Mouse (Mus musculus) liver, embryonic 14.5 days (tissue): ENCODE data around the gene Mgea5. TPM values are rescaled to one million over a fixed set of nuclear protein-coding genes. Genes with fewer than 3 reads are reported as not detected.

Experiments
- ATAC-seq: fragments of 200-750 bp; cut with Nextera tagmentation; 2 replicates; pipeline ENCODE4 v1.8.0; 2017; ENCODE audit warnings: moderate number of reproducible peaks, mild to moderate bottlenecking, moderate library complexity; ENCODE audit not compliant: insufficient read depth
- DNase-seq, 3 experiments: peaks; one replicate each; pipeline ENCODE4 v3.0.0-alpha.2; 2012 to 2013; ENCODE audit warnings: low read depth in 3 of 3, low spot score in 3 of 3
- H3K27ac ChIP-seq: fragments of 300-500 bp; sonication (generic); 2 replicates; pipeline ENCODE4 v1.5.1; 2014; ENCODE audit warnings: moderate library complexity, mild to moderate bottlenecking, control low read depth, inconsistent platforms
- H3K27me3 ChIP-seq: fragments of 300-500 bp; sonication (generic); 2 replicates; pipeline ENCODE4 v1.6.1; 2014; ENCODE audit warnings: mild to moderate bottlenecking, low read length, moderate library complexity; ENCODE audit not compliant: control insufficient read depth, insufficient read depth
- H3K36me3 ChIP-seq: fragments of 300-500 bp; sonication (generic); replicated peaks from 2 replicates; pipeline ENCODE4 v1.6.1; 2014; ENCODE audit warnings: low read depth; ENCODE audit not compliant: control insufficient read depth, insufficient read depth
- H3K4me1 ChIP-seq, 2 experiments: fragments of 200-500 bp in 1 of 2; fragments of 300-500 bp in 1 of 2; sonication (generic) in 1 of 2; replicated peaks; 2 replicates each; pipeline ENCODE4 v1.6.1; 2012 to 2014; ENCODE audit warnings: antibody characterized with exemption in 1 of 2, inconsistent platforms in 1 of 2, low read length in 1 of 2; ENCODE audit not compliant: control insufficient read depth in 2 of 2, insufficient read depth in 2 of 2
- H3K4me2 ChIP-seq: fragments of 300-500 bp; sonication (generic); 2 replicates; pipeline ENCODE4 v1.6.1; 2014; ENCODE audit warnings: low read depth, mild to moderate bottlenecking, control low read depth, moderate library complexity
- H3K4me3 ChIP-seq, 2 experiments: fragments of 200-500 bp in 1 of 2; fragments of 300-500 bp in 1 of 2; sonication (generic) in 1 of 2; 2 replicates each; pipeline ENCODE4 v1.5.1; 2012 to 2014; ENCODE audit warnings: low read depth in 2 of 2, low read length in 2 of 2, mild to moderate bottlenecking in 2 of 2, control low read depth in 1 of 2, inconsistent platforms in 1 of 2, moderate library complexity in 1 of 2; ENCODE audit not compliant: insufficient read depth in 1 of 2
- H3K9ac ChIP-seq: fragments of 300-500 bp; sonication (generic); replicated peaks from 2 replicates; pipeline ENCODE4 v1.6.1; 2014; ENCODE audit warnings: mild to moderate bottlenecking, control low read depth, moderate library complexity
- H3K9me3 ChIP-seq: fragments of 300-500 bp; sonication (generic); 2 replicates; pipeline ENCODE4 v1.6.1; 2016; ENCODE audit warnings: low read length, mixed read lengths; ENCODE audit not compliant: control insufficient read depth
- CTCF ChIP-seq: IDR thresholded peaks from 2 replicates; pipeline ENCODE4 v1.5.1; 2016; ENCODE audit warnings: antibody characterized with exemption, low read depth, control low read depth
- EP300 ChIP-seq: IDR thresholded peaks from 2 replicates; pipeline ENCODE4 v1.6.1; 2016; ENCODE audit warnings: antibody characterized with exemption, low read depth
- WGBS: fragments of 180-500 bp; shearing (Covaris S2); extraction: QIAGEN DNeasy Blood & Tissue Kit; methylation state at CpG from one replicate; pipeline ENCODE4 v1.1.7; 2014; ENCODE audit not compliant: insufficient replicate concordance; 5-methylcytosine and 5-hydroxymethylcytosine counted together
- polyA plus RNA-seq, 2 experiments: library from polyadenylated mRNA; depleted of rRNA in 1 of 2; stranded (reverse) in 1 of 2; unstranded in 1 of 2; fragments of >200 nt; fragmentation: Nextera tagmentation in 1 of 2; extraction: Ambion mirVana in 1 of 2; gene quantifications; 2 replicates each; pipeline versions ENCODE4 v1.2.1 to v1.2.3; 2012 to 2014

Gene Mgea5
- polyA plus RNA-seq, 2 experiments: 15.0 to 25.2 TPM

DNA sequence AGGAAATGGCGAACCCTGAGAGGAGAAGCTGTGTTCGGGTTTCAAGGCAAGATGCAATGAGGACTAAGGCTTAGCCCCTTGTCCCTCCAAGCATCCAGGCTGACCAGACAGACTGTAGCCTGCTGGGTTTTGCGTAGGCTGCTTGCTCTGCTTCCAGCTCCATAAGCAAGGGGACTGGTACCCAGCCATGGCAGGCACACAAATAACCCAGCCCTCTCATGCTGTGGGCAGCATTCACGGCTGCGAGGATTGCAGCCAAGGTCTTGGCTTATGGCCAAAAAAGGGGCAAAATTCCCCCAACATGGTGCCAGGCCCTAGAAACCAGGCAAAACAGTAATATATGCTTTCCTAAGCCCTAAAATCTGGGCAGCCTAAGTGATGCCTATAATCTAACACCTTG, 38.2 kb upstream of the Mgea5 start:
- 72% methylated on average over 5 of the region's 5 CpGs for WGBS
- H3K4me1 ChIP-seq: no peaks in the 10 kb centered on the region
- TF ChIP-seq CTCF (no peak), EP300 (no peak)
- no peak overlapping the region for H3K27ac ChIP-seq
- H3K9me3 ChIP-seq: no peaks in the 10 kb centered on the region
- H3K4me3 ChIP-seq: no peak overlapping the region
- no peak overlapping the region for H3K4me2 ChIP-seq
- ATAC-seq (no peak), DNase-seq (no peak)
- no peak overlapping the region for H3K9ac ChIP-seq
- no peaks in the 10 kb centered on the region for H3K36me3 ChIP-seq
- no peaks in the 10 kb centered on the region for H3K27me3 ChIP-seq

GRCm38 (mm10) chr19:45817816-45818490, 34.3 kb upstream of the Mgea5 start:
- H3K4me1 ChIP-seq: no peaks in the 10 kb centered on the region
- no peak overlapping the region for H3K4me2 ChIP-seq
- no peak overlapping the region for H3K27ac ChIP-seq
- ATAC-seq (no peak), DNase-seq (no peak)
- H3K9me3 ChIP-seq: no peaks in the 10 kb centered on the region
- no peaks in the 10 kb centered on the region for H3K36me3 ChIP-seq
- WGBS: 57% methylated on average over 11 of the region's 11 CpGs
- no peak for TF ChIP-seq EP300
- TF ChIP-seq CTCF: no peak
- H3K4me3 ChIP-seq: no peak overlapping the region
- H3K27me3 ChIP-seq: peaks cover 27% of the 10 kb centered on the region
- H3K9ac ChIP-seq: no peak overlapping the region

DNA sequence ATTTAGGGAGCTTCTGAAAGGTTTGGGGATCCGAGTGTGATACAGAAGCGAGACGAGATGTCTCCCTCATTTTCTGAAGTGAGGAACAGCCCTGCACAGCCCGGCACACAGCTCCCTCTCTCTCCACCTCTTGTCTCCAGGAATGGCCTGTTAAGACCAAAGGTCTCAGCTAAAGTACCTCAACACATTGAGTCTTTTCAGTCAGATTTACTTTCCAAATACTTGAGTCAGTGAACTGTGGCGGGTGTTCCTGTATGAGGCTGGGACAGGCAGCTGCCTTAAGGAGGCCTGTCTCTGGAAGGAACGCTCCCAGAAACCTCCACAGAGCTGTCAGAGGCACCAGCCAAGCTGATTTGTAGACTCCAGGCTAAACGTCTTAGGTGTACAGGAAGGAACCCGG, 33.1 kb upstream of the Mgea5 start:
- Histone ChIP-seq H3K4me2 (no peak overlapping the region), H3K36me3 (no peaks in the 10 kb centered on the region), H3K4me1 (peaks cover 0 to 4% of the 10 kb centered on the region in 2 experiments; a peak in 1 of 4 replicates), H3K4me3 (no peak overlapping the region), H3K9me3 (no peaks in the 10 kb centered on the region), H3K9ac (no peak overlapping the region), H3K27ac (no peak overlapping the region), H3K27me3 (peaks cover 30% of the 10 kb centered on the region)
- WGBS: 40% methylated on average over 8 of the region's 8 CpGs
- TF ChIP-seq CTCF: no peak
- TF ChIP-seq EP300: no peak
- ATAC-seq: no peak
- DNase-seq: no peak

DNA sequence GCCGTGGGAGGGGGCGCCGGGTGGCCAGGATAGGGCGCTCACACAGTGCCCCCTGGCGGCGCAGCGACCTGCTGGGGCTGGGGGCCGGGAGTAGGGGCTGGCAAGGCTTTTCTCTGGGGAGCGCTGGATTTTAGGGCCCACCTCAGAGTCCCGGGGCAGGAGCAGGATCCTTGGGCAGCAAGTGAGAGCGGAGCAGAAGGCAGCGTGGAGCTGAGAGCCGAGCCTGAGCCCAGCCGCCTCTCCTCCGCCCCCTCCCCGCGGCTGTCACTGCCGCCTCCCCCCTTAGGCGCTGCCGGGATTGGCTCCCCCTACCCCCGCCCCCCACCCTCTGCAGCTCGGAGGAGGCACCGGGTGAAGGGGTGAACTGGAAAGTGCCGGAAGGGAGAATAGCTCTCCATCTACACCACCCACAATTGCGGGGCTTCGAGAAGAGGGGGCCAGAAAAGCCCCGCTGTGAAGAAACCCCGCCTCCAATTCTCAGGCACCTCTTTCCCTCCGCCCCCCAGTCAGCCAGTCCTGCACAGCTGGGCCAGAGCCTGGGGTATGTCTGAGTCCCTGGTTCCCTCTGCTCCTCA, 32.3 kb upstream of the Mgea5 start, which contains the start of gene Kcnip2:
Kcnip2 (minus strand) TSS at position 231 of the 575 bp plus-strand sequence.
- H3K9me3 ChIP-seq: no peaks in the 10 kb centered on the region
- H3K4me1 ChIP-seq: peaks cover 0 to 4% of the 10 kb centered on the region in 2 experiments; a peak in 1 of 4 replicates
- H3K36me3 ChIP-seq: no peaks in the 10 kb centered on the region
- H3K27ac ChIP-seq: no peak within 1 kb of the TSS
- H3K4me3 ChIP-seq: peak within 1 kb of the TSS in 1 of 2 experiments; percentile 26; a peak in 2 of 4 replicates
- DNase-seq (no peak), ATAC-seq (no peak)
- H3K4me2 ChIP-seq: peak within 1 kb of the TSS; percentile 49
- TF ChIP-seq EP300 (no peak), CTCF (peak; percentile 34)
- H3K9ac ChIP-seq: no peak within 1 kb of the TSS
- under 1% methylated on average over 28 of the region's 29 CpGs for WGBS
- H3K27me3 ChIP-seq: peaks cover 31% of the 10 kb centered on the region

DNA sequence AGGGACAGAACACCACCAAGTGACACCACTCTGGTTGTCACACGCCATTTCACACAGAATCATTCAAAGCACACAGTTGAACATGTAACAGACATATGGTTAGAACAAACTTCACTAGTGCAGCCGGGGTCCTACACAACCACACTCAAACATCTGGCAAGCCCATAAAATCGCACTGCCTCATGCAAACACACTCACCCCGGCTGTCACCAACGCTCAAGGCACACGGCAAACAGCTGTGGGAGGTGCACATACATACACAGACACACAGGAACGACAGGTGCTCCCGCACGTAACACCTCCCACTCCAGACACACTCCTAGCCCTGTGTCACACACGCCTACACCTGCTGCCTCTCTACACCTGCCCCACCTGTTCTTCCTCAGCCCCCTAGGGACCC, 31.5 kb upstream of the Mgea5 start:
- Histone ChIP-seq H3K9ac (no peak overlapping the region), H3K4me1 (peaks cover 0 to 4% of the 10 kb centered on the region in 2 experiments; a peak in 1 of 4 replicates), H3K4me2 (no peak overlapping the region), H3K9me3 (no peaks in the 10 kb centered on the region), H3K36me3 (no peaks in the 10 kb centered on the region), H3K27me3 (peaks cover 31% of the 10 kb centered on the region), H3K4me3 (no peak overlapping the region), H3K27ac (no peak overlapping the region)
- WGBS: 59% methylated on average over 10 of the region's 10 CpGs
- no peak for TF ChIP-seq EP300
- no peak for TF ChIP-seq CTCF
- DNase-seq: no peak
- no peak for ATAC-seq
